Mouse (Mus musculus) liver, postnatal 0 days (tissue): Measurements from ENCODE around the gene Poll.

Experiments
- CTCF ChIP-seq: sonication (generic); IDR thresholded peaks from 2 replicates; pipeline ENCODE4 v1.5.1; 2016; ENCODE audit warnings: antibody characterized with exemption, low read depth
- EP300 ChIP-seq: IDR thresholded peaks from 2 replicates; pipeline ENCODE4 v1.6.1; 2016; ENCODE audit warnings: antibody characterized with exemption, low read depth, mild to moderate bottlenecking

DNA sequence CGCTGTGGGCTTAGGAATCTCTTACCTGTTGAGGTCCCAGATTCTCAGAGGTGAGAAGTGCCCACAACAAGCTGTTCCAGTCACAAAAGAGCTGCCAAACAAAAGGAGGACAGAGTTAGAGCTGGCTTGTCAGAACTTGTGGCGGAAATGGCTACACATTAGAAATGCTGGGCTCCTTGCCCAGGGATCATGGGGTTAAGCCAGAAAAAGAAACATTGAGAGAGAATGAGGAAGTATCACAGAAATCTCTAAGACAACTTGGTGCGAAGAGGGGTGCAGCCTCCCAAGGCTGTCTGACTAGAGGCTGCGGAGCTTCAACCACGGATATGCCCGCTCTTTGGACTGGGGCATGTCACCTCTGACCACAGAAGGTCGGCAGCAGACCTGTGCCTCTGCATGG is 31.4 kb upstream of the Poll start:
- TF ChIP-seq CTCF, result no peak
- TF ChIP-seq EP300, result no peak
